Mouse (Mus musculus) liver, embryonic 14.5 days (tissue): ENCODE data around the gene Tbc1d10c. TPM values are rescaled to one million over a fixed set of nuclear protein-coding genes. Genes with fewer than 3 reads are reported as not detected.

ENCODE experiments used
- ATAC-seq: fragments of 200-750 bp; cut with Nextera tagmentation; 2 replicates; pipeline ENCODE4 v1.8.0; 2017; ENCODE audit warnings: moderate number of reproducible peaks, mild to moderate bottlenecking, moderate library complexity; ENCODE audit not compliant: insufficient read depth
- DNase-seq, 3 experiments: peaks; one replicate each; pipeline ENCODE4 v3.0.0-alpha.2; 2012 to 2013; ENCODE audit warnings: low read depth in 3 of 3, low spot score in 3 of 3
- H3K27ac ChIP-seq: fragments of 300-500 bp; sonication (generic); 2 replicates; pipeline ENCODE4 v1.5.1; 2014; ENCODE audit warnings: moderate library complexity, mild to moderate bottlenecking, control low read depth, inconsistent platforms
- H3K27me3 ChIP-seq: fragments of 300-500 bp; sonication (generic); 2 replicates; pipeline ENCODE4 v1.6.1; 2014; ENCODE audit warnings: mild to moderate bottlenecking, low read length, moderate library complexity; ENCODE audit not compliant: control insufficient read depth, insufficient read depth
- H3K36me3 ChIP-seq: fragments of 300-500 bp; sonication (generic); replicated peaks from 2 replicates; pipeline ENCODE4 v1.6.1; 2014; ENCODE audit warnings: low read depth; ENCODE audit not compliant: control insufficient read depth, insufficient read depth
- H3K4me1 ChIP-seq, 2 experiments: fragments of 200-500 bp in 1 of 2; fragments of 300-500 bp in 1 of 2; sonication (generic) in 1 of 2; replicated peaks; 2 replicates each; pipeline ENCODE4 v1.6.1; 2012 to 2014; ENCODE audit warnings: antibody characterized with exemption in 1 of 2, inconsistent platforms in 1 of 2, low read length in 1 of 2; ENCODE audit not compliant: control insufficient read depth in 2 of 2, insufficient read depth in 2 of 2
- H3K4me2 ChIP-seq: fragments of 300-500 bp; sonication (generic); 2 replicates; pipeline ENCODE4 v1.6.1; 2014; ENCODE audit warnings: low read depth, mild to moderate bottlenecking, control low read depth, moderate library complexity
- H3K4me3 ChIP-seq, 2 experiments: fragments of 200-500 bp in 1 of 2; fragments of 300-500 bp in 1 of 2; sonication (generic) in 1 of 2; 2 replicates each; pipeline ENCODE4 v1.5.1; 2012 to 2014; ENCODE audit warnings: low read depth in 2 of 2, low read length in 2 of 2, mild to moderate bottlenecking in 2 of 2, control low read depth in 1 of 2, inconsistent platforms in 1 of 2, moderate library complexity in 1 of 2; ENCODE audit not compliant: insufficient read depth in 1 of 2
- H3K9ac ChIP-seq: fragments of 300-500 bp; sonication (generic); replicated peaks from 2 replicates; pipeline ENCODE4 v1.6.1; 2014; ENCODE audit warnings: mild to moderate bottlenecking, control low read depth, moderate library complexity
- H3K9me3 ChIP-seq: fragments of 300-500 bp; sonication (generic); 2 replicates; pipeline ENCODE4 v1.6.1; 2016; ENCODE audit warnings: low read length, mixed read lengths; ENCODE audit not compliant: control insufficient read depth
- CTCF ChIP-seq: IDR thresholded peaks from 2 replicates; pipeline ENCODE4 v1.5.1; 2016; ENCODE audit warnings: antibody characterized with exemption, low read depth, control low read depth
- EP300 ChIP-seq: IDR thresholded peaks from 2 replicates; pipeline ENCODE4 v1.6.1; 2016; ENCODE audit warnings: antibody characterized with exemption, low read depth
- WGBS: fragments of 180-500 bp; shearing (Covaris S2); extraction: QIAGEN DNeasy Blood & Tissue Kit; methylation state at CpG from one replicate; pipeline ENCODE4 v1.1.7; 2014; ENCODE audit not compliant: insufficient replicate concordance; 5-methylcytosine and 5-hydroxymethylcytosine counted together
- polyA plus RNA-seq, 2 experiments: library from polyadenylated mRNA; depleted of rRNA in 1 of 2; stranded (reverse) in 1 of 2; unstranded in 1 of 2; fragments of >200 nt; fragmentation: Nextera tagmentation in 1 of 2; extraction: Ambion mirVana in 1 of 2; gene quantifications; 2 replicates each; pipeline versions ENCODE4 v1.2.1 to v1.2.3; 2012 to 2014

The Tbc1d10c gene
- polyA plus RNA-seq, 2 experiments: 2.5 to 2.6 TPM

GRCm38 (mm10) chr19:4151898-4152297 is 39.2 kb downstream of the Tbc1d10c start:
- ATAC-seq (no peak), DNase-seq (no peak)
- H3K36me3 ChIP-seq: 0 out of 2 replicates have a peak, but pooled peaks cover 3% of the 10 kb centered on the region
- H3K9ac ChIP-seq: no peak overlapping the region
- WGBS: 77% methylated on average over 5 of the region's 5 CpGs
- peaks cover 4 to 12% of the 10 kb centered on the region in 2 experiments for H3K4me1 ChIP-seq
- H3K27ac ChIP-seq: no peak overlapping the region
- H3K27me3 ChIP-seq: no peaks in the 10 kb centered on the region
- no peak overlapping the region for H3K4me3 ChIP-seq
- TF ChIP-seq EP300 (no peak), CTCF (no peak)
- no peaks in the 10 kb centered on the region for H3K9me3 ChIP-seq
- no peak overlapping the region for H3K4me2 ChIP-seq

DNA sequence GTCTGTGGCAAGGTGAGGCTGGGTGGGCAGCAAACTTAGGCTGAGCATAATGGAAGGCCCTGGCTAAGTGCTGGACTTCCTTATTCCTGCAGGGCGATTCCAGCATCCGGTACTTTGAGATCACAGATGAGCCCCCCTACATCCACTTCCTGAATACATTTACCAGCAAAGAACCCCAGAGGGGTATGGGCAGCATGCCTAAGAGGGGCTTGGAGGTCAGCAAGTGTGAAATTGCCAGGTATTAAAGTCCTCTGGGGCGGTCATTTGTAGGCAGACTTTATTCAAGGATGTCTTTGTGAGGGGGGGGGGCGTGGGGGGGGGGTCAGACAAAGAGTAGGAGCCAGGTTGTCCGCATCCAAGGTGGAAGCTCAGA is 39.6 kb downstream of the Tbc1d10c start:
- WGBS: 64% methylated on average over 5 of the region's 5 CpGs
- DNase-seq: no peak
- 0 out of 2 replicates have a peak, but pooled peaks cover 3% of the 10 kb centered on the region for H3K36me3 ChIP-seq
- no peaks in the 10 kb centered on the region for H3K9me3 ChIP-seq
- ATAC-seq: no peak
- peaks cover 4 to 12% of the 10 kb centered on the region in 2 experiments for H3K4me1 ChIP-seq
- H3K4me3 ChIP-seq: no peak overlapping the region
- H3K4me2 ChIP-seq: no peak overlapping the region
- no peaks in the 10 kb centered on the region for H3K27me3 ChIP-seq
- no peak for TF ChIP-seq CTCF
- no peak for TF ChIP-seq EP300
- no peak overlapping the region for H3K27ac ChIP-seq
- no peak overlapping the region for H3K9ac ChIP-seq

- H3K9me3 ChIP-seq: no peaks in the 10 kb centered on the region
- WGBS: 85% methylated on average over 22 of the region's 22 CpGs
- no peak overlapping the region for H3K4me3 ChIP-seq
- no peak for TF ChIP-seq EP300
- no peak for TF ChIP-seq CTCF
- ATAC-seq (no peak), DNase-seq (no peak)
- H3K36me3 ChIP-seq: 0 out of 2 replicates have a peak, but pooled peaks cover 3% of the 10 kb centered on the region
- no peaks in the 10 kb centered on the region for H3K27me3 ChIP-seq
- no peak overlapping the region for H3K9ac ChIP-seq
- H3K4me1 ChIP-seq: peaks cover 4 to 12% of the 10 kb centered on the region in 2 experiments
- no peak overlapping the region for H3K4me2 ChIP-seq
- H3K27ac ChIP-seq: no peak overlapping the region
Measured at GRCm38 (mm10) chr19:4150567-4151487, 40.3 kb downstream of the Tbc1d10c start.

DNA sequence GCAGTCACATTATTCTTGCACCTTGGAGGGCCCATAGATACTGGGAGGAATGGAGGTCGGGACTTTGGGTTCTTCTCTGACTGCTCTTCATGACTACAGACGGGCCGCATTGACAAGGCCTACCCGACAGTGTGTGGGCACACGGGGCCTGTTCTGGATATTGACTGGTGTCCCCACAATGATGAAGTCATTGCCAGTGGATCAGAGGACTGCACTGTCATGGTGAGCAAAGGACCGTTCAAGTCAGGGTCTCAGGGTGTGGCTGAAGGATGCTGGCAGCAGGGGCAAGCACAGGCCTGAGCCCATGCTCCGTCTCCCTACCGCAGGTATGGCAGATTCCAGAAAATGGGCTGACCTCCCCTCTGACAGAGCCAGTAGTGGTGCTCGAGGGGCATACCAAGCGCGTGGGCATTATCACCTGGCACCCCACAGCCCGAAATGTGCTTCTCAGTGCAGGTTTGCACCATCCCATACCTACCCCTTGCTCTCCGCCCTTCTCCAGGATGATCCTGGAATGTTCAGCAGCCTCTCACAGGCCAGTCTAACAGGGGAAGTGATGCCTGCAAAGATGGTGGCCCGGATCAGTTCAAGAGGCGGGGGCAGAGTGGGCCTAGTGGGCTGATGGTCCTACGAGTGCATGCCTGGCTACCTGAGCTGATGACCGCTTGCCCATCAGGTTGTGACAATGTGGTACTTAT is 41.2 kb downstream of the Tbc1d10c start:
- Histone ChIP-seq H3K4me1 (peaks cover 4 to 12% of the 10 kb centered on the region in 2 experiments), H3K27me3 (no peaks in the 10 kb centered on the region), H3K4me2 (peak overlapping the region; percentile 88; the same call in 1 of the 2 replicates), H3K27ac (no peak overlapping the region), H3K9me3 (no peaks in the 10 kb centered on the region), H3K36me3 (0 out of 2 replicates have a peak, but pooled peaks cover 3% of the 10 kb centered on the region), H3K9ac (no peak overlapping the region), H3K4me3 (no peak overlapping the region; a peak in 1 of 4 replicates)
- TF ChIP-seq EP300 (no peak), CTCF (no peak)
- WGBS: 82% methylated on average over 17 of the region's 17 CpGs
- no peak for ATAC-seq
- DNase-seq: no peak

GRCm38 (mm10) chr19:4149283-4149682 is 41.8 kb downstream of the Tbc1d10c start:
- ATAC-seq: no peak
- TF ChIP-seq EP300: no peak
- Histone ChIP-seq H3K36me3 (0 out of 2 replicates have a peak, but pooled peaks cover 3% of the 10 kb centered on the region), H3K4me3 (peak overlapping the region; percentile 78 to 94), H3K4me2 (peak overlapping the region; percentile 88), H3K9me3 (no peaks in the 10 kb centered on the region), H3K27ac (peak overlapping the region; percentile 70), H3K9ac (peak overlapping the region; percentile 91), H3K27me3 (no peaks in the 10 kb centered on the region), H3K4me1 (peaks cover 4 to 12% of the 10 kb centered on the region in 2 experiments)
- DNase-seq: no peak
- 68% methylated on average over 11 of the region's 11 CpGs for WGBS
